Mouse (Mus musculus) left cerebral cortex, postnatal 4 days (tissue): ENCODE results near the gene Sec23a. TPM values are rescaled to one million over a fixed set of nuclear protein-coding genes. Genes with fewer than 3 reads are reported as not detected.
A peak's percentile ranks its signal among the peaks of the same experiment; 100 is the strongest.
"Not testable (repeated sequence)": the region's sequence is repeated elsewhere in the genome, so short reads cannot be mapped to it uniquely, and the experiment has no call there.

Source experiments
- DNase-seq: peaks from one replicate; pipeline ENCODE4 v3.0.0-alpha.2; 2022
- intact Hi-C: fragments of 180-260 bp; cut with DNase I; formaldehyde crosslinking; loops from one replicate; pipeline ENCODE4 v1.15.1; 2025
- total RNA-seq, 2 experiments: library from RNA; stranded (reverse); gene quantifications; 2 replicates each; pipeline ENCODE4 v1.2.3; 2021

The Sec23a gene
- 100 to 1,000 TPM; 148 to 151 TPM for total RNA-seq

DNA sequence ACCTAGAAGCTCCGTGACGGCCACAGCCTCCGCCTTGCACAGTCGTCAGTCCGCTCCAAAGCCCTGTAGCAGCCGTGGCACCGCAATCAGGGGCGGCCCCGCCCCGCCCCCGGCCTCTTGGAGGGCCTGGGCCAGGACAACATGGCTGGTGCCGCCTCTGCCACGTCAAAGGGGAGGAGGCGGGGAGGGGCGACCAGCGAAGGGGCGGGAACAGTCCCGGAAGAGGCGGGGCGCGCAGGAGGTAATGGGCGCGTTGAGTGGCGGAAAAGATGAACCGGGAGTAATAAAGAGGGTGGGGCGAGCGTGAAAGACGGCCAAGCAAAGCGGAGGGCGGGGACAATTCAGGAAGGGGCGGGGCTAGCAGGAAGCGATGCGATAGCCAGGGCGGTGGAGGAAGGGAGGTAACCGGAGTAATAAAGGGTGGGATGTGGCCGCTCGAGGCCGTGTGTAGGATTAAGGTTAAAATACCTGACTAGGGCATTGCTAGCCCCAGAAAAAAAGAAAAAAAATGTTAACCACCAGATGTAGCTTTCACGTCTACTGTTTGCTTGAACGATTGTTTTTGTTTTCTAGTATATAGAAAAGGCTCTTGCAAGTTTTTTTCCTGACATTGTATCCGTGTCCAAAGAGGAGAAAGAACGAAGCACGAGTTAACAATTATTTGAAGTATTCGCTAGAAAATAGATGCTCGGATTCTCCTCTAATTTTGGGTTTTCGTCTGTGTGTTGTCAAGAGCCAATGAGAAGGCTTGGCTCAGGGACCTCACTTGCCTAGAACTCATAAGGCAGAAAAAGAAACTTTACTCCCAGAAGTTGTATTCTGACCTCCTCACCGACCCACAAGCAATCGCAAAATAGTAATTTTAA is at the start of gene Sec23a:
Gene Sec23a, minus strand, starts transcription at position 174 of the 866 bp plus-strand sequence.
- intact Hi-C loops, result no loop called here
- DNase-seq, result peak; percentile 99

DNA sequence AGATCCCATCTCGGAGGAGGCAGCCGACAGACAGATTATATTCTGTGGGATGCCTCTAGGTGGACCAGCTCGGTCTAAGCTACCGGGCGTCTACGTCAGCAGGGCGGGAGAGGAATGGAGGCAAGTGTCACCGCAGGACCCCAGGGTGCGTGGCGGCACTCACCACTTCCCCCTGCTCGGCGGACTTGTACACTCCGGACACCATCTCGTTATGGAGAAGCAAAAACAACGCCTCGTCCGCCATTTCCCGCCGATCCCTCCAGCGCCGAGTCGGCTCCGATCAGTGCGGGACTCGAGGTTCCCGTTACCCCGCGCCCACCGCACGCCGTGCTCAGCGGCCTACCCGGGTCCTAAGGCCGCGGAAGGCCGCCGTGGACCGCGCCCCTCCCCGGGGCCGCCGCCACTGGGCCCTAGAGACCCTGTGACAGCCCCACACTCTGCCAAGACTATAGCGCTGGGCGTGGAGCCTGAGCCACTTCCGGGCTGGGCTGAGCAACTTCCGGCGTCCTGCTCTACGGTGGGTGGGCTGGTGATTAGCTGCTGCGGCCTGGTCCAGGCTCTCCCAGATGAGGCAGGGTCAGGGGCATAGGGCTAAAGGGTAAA is 49.3 kb upstream of the Sec23a start, which contains the start of gene Trappc6b:
Gene Trappc6b, minus strand, starts transcription at position 480 of the 603 bp plus-strand sequence.
- peak; percentile 85 for DNase-seq
- intact Hi-C loops, result no loop called here

DNA sequence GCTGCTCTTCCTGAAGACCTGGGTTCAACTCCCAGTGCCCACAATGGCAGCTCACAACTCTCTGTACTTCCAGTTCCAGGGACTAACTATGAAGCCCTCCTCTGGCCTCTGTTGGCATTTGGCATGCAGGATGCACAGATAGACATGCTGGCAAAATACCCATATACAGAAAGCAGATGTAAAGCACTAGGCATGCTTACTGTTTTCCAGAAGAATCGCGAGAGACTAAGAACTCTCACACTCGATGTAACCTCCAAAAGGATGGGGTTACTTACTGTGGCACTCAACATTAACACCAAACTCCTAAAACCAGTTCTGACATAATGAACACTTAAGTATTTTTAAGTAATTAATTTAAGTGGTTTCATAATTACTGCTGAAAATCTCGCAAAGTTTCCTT is 48.5 kb upstream of the Sec23a start:
- DNase-seq, result no peak
- intact Hi-C loops, result no loop called here

- intact Hi-C loops, DNase-seq: not testable (repeated sequence)
Observed at GRCm38 (mm10) chr12:59058242-59058641, 46.4 kb upstream of the Sec23a start.

DNA sequence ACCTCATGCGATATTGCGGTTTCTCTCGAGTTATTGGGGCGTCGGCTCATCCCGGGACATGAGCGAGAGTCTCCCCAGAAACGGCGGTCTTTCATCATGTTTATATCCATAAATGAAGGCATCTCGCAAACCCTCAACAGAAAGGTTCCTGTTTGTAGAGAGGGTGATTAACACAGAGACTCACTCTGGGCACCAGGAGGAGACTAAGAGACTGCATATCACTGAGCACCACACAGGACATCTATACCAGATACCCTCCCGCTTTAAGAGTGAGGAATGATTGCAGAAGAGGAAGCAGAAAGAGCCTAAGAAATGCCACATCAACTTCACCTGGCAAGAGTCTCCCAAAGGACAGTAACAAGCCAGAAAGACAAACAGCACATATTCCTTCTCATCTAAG is 44.4 kb upstream of the Sec23a start:
- DNase-seq, result no peak
- intact Hi-C loops, result no loop called here

- no peak for DNase-seq
- intact Hi-C loops, result no loop called here
Observed at GRCm38 (mm10) chr12:59055196-59055850, 43.5 kb upstream of the Sec23a start.

DNA sequence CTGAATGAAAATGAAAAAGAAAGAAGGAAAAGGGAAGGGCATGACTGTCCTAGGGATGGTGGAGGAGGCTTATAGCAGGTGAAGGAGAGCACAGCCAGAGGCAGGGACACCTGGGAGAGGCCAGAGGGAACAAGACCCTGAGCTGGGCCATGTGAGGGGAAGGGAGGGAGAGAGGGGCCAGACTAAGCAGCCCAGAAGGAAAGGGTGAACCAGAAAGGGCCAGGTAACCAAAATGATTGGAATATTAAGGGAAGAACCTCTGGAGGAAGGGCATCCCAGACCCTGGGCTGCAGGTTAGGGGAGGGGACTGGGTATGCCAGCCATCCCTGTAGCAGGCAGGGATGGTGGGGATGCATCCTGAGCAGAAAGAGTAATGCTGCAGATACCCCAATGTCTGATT is 42.2 kb upstream of the Sec23a start:
- intact Hi-C loops, result no loop called here
- no peak for DNase-seq

DNA sequence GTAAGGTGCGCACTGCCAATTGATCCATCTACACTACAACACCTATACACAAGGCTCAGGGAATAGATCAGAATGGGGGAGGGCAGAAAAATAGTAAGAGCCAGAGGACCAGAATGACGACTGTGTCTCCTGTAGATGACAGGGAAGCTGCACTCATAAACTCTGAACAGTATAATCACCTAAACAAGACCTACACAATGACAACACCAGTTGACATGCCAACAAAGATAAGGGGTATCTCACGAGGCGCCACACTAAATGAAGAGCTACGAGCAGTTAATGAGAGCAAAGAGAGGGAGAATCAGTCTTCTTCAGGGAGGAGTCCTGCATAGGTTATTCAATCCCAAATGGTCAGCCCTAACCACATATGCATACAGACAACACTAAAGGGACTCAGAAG is 41.3 kb upstream of the Sec23a start:
- DNase-seq, result no peak
- intact Hi-C loops, result no loop called here

- intact Hi-C loops, result no loop called here
- DNase-seq, result no peak
Observed at GRCm38 (mm10) chr12:59052470-59052869, 40.7 kb upstream of the Sec23a start.

- no peak for DNase-seq
- intact Hi-C loops, result no loop called here
Observed at GRCm38 (mm10) chr12:59040851-59041250, 29.0 kb upstream of the Sec23a start.

DNA sequence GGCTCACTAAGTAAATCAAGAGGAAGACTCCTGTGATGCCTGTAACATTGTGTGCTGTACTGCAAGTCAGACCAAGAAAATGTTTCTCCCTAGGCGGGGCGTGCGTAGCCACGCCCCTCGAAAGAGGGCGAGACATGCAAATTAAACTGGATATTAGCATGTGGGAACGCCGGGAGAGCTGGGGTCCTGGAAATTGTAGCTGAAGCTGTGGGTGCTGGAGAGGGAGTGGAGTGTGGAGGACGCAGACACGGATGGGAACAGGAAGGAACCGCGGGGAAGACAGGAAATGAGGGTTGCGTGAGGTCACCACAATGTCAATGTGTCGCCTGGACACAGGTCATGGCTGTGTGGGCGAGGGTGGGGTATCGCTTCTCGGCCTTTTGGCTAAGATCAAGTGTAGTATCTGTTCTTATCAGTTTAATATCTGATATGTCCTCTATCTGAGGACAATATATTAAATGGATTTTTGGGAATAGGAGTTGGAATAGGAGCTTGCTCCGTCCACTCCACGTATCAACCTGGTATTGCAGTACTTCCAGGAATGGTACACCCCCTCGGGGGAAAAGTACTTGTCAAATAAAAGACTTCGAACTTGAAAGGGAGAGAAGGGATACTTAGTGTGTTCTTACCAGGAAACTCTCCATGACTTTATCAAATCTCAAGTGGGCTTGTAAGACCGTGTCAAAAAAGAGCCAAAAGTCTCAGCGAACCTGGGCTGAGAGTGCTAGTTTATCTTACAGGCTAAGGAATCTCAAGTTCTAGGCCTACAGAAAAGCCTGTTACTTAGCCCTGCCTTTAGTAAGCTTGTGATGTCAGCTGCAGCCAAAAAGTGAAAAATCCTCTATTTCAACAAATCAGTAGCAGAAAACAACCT is 28.4 kb upstream of the Sec23a start:
- DNase-seq, result peak; percentile 24
- intact Hi-C loops, result no loop called here

DNA sequence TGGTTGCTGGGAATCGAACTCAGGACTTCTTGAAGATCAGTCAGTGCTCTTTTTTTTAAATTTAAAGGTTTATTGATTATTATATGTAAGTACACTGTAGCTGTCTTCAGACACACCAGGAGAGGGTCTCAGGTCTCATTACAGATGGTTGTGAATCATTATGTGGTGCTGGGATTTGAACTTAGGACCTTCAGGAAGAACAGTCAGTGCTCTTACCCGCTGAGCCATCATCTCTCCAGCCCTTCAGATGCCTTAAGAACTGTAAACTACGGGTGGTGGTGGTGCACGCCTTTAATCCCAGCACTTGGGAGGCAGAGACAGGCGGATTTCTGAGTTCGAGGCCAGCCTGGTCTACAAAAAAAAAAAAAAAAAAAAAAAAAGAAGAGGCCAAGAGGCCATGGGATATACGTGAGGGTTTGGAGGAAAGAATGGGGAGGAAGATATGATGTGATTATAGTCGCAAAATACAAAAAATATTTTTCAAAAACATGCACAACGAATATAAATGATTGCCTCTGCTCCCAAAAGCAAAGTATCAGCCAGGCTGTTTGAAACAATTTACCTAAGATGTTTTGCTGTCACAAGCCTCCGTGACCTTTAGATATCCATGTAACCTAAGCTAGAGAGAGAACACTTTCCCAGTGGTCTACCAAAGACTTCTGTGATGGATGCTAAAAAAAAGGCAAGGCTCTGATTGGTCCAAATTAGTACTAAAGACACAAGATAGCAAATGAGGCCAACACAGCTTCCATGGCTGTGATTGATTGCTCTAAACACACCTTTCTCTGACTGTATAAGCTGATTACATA is 27.5 kb upstream of the Sec23a start:
- intact Hi-C loops, result no loop called here
- no peak for DNase-seq

- intact Hi-C loops, result no loop called here
- no peak for DNase-seq
Observed at GRCm38 (mm10) chr12:59032101-59032500, 20.3 kb upstream of the Sec23a start.

- intact Hi-C loops, result no loop called here
- no peak for DNase-seq
Observed at GRCm38 (mm10) chr12:59021306-59021705, 9.5 kb upstream of the Sec23a start.

DNA sequence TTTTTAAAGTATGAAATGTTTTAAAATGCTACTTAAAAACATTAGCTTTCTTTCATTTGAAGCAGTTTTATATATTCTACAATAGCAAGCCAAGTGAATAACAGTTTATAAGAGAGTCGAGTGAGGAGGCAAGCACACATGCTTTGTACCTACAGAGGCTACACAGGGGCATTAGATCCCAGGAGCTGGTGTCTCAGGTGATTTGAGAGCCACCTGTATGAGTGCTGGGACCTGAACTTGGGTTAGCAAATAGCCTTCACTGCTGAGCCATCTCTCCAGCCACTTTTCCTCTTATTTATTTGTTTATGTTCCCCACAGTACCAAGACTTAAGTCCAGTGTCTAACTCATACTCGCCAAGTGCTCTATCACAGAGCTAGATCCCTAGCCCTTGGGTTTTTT is 8.1 kb upstream of the Sec23a start:
- no peak for DNase-seq

DNA sequence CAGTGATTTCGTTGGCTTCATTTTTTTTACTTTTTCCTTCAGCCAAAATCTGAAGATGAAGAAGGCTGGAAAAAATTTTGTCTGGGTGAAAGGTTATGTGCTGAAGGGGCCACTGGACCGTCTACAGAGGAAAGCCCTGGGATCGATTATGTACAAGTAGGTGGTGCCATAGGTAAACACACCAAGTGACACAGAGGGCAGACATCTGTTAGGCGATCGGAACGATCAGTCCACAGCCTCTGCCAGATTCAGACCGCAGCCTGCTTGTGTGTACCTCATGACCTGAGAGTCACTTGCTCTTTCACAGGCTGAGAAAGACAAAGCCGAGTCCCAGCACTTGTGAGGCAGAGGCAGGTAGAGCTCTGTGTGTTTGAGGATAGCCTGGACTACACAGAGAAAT is 6.2 kb upstream of the Sec23a start:
- intact Hi-C loops, result no loop called here
- DNase-seq, result no peak

More for the DNA sequence above, 8.1 kb upstream of the Sec23a start:
- intact Hi-C loops, result no loop called here

DNA sequence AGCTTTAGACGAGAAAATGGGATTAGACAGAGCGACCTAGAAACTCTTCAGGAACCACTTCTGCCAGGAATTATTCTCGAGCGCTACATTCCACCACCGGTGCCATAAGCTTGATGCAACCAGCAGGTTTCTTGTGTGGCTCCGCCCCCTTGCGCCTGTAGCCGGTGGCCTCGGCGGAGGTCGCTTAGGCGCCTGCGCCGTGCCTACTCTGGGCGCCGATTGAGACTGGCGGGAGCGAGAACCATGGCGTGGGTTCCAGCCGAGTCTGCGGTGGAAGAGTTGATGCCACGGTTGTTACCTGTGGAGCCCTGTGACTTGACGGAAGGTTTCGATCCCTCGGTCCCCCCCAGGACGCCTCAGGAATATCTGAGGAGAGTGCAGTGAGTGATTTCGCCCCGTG is 1.4 kb upstream of the Sec23a start, which contains the start of gene Gemin2:
Gene Gemin2, plus strand, starts transcription at position 160 of the 400 bp plus-strand sequence.
- intact Hi-C loops, result no loop called here
- DNase-seq, result peak; percentile 91

DNA sequence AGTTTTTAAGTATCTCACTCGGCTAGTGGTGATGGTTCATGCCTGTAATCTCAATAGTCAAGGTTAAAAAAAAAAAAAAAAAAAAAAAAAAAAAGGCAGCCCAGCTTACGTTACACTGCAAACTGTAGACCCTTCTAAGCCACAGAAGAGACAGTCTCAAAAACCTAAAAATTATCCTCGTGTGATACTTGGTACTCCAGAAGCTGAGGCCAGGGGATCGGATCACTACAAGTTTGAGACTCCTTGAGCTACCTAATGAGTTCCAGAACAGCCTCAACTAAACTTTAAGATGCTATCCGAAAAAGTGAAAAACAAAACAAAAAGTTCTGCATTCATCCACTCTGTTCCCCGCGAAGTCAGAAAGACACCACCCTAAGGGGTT is 884 bp upstream of the Sec23a start:
- intact Hi-C loops, result no loop called here
- DNase-seq, result no peak

DNA sequence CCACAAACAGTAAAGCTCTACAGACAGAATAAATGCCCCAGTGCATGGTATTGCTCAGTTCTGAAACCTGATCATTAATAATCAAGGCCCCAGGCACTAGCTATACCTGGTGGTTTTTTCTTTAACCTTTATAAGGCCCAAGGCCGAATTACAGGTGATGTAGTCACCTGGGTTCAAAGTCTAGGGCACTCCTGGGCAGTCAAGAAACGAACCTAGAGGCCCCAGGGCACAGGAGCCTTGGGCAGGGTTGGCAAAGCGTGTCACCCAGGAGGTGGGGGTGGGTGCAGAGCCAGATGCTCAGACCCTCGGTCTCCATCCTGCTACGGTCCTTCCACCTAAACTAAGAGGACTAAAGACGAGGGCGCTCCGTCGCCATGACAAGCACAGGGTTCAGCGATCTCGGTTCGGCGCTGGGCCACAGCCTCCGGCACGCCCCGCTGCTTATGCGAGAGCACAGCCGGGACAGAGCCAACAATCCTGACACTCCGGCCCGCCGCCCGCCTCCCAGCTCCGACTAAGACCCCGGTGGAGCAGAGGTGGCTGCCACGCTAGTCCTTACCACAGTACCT is 458 bp downstream of the Sec23a start:
- intact Hi-C loops, result no loop called here
- no peak for DNase-seq
